Mouse (Mus musculus): Measurements from ENCODE around the gene Tspoap1.
A peak's percentile ranks its signal among the peaks of the same experiment; 100 is the strongest.

Tspoap1 gene

GRCm38 (mm10) chr11:87745632-87746555 lies 14.4 kb upstream of the Tspoap1 start:
- no peak for DNase-seq

- no peak for DNase-seq
These were observed 13.0 kb upstream of the Tspoap1 start for GRCm38 (mm10) chr11:87747312-87747711.

- DNase-seq = no peak
These were observed 12.6 kb upstream of the Tspoap1 start for GRCm38 (mm10) chr11:87747716-87748115.

- DNase-seq = peak; percentile 91
These were observed 11.9 kb upstream of the Tspoap1 start for GRCm38 (mm10) chr11:87748132-87749119.

- DNase-seq = peak; percentile 94
These were observed 10.9 kb upstream of the Tspoap1 start for GRCm38 (mm10) chr11:87749192-87750042.

GRCm38 (mm10) chr11:87750043-87750421 lies 10.3 kb upstream of the Tspoap1 start:
- DNase-seq = peak; percentile 83

- no peak for DNase-seq
These were observed 9.8 kb upstream of the Tspoap1 start for GRCm38 (mm10) chr11:87750521-87750920.

- peak; percentile 58 for DNase-seq
These were observed 9.3 kb upstream of the Tspoap1 start for GRCm38 (mm10) chr11:87751031-87751430.

- DNase-seq = peak; percentile 81
These were observed 8.8 kb upstream of the Tspoap1 start for GRCm38 (mm10) chr11:87751491-87751966.

GRCm38 (mm10) chr11:87752307-87752706 lies 8.0 kb upstream of the Tspoap1 start:
- DNase-seq = no peak

GRCm38 (mm10) chr11:87753255-87753654 lies 7.1 kb upstream of the Tspoap1 start:
- peak; percentile 44 for DNase-seq

GRCm38 (mm10) chr11:87753891-87754501 lies 6.3 kb upstream of the Tspoap1 start:
- peak; percentile 67 for DNase-seq

GRCm38 (mm10) chr11:87754603-87755002 lies 5.7 kb upstream of the Tspoap1 start:
- DNase-seq = peak; percentile 76

- DNase-seq = peak; percentile 96
These were observed 4.9 kb upstream of the Tspoap1 start for GRCm38 (mm10) chr11:87755360-87756017.

GRCm38 (mm10) chr11:87756251-87756820 lies 4.0 kb upstream of the Tspoap1 start:
- DNase-seq = peak; percentile 86

GRCm38 (mm10) chr11:87757001-87757954 lies 3.1 kb upstream of the Tspoap1 start:
- DNase-seq = peak; percentile 55

- peak; percentile 61 for DNase-seq
These were observed 2.0 kb upstream of the Tspoap1 start for GRCm38 (mm10) chr11:87758161-87758911.

GRCm38 (mm10) chr11:87758957-87759608 lies 1.3 kb upstream of the Tspoap1 start:
- DNase-seq = peak; percentile 55
